Mouse (Mus musculus) layer of hippocampus, adult 9-11 months (tissue): ENCODE measurements around the gene Mvp.
A peak's percentile ranks its signal among the peaks of the same experiment; 100 is the strongest.

Experiments used
- DNase-seq: peaks from one replicate; pipeline ENCODE4 v3.0.0; 2022

Mvp gene

GRCm38 (mm10) chr7:126949403-126949792 lies 65.0 kb downstream of the Mvp start, which contains the start of gene Asphd1:
TSS of gene Asphd1 (minus strand) at chr7:126949582.
- DNase-seq = peak; percentile 72

DNA sequence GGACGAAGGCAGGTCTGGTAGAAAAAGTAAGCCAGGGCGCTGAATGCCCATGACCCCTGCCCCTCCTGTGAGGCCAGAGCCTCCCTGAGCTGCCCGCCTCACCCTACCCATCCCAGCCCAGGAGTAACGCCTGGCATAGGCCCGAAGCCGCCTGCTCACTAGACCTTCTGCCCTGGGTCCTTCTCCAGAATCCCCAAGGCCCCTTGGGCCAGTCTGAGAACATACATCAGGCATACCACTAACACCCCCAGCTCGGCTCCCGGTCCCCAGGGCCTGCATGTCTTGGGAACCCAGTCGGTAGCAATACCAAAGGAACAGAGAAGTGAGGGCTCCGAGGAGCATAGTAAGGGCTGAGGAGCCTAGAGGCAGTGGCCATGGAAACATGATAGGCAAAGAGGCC lies 65.8 kb downstream of the Mvp start:
- DNase-seq = no peak

DNA sequence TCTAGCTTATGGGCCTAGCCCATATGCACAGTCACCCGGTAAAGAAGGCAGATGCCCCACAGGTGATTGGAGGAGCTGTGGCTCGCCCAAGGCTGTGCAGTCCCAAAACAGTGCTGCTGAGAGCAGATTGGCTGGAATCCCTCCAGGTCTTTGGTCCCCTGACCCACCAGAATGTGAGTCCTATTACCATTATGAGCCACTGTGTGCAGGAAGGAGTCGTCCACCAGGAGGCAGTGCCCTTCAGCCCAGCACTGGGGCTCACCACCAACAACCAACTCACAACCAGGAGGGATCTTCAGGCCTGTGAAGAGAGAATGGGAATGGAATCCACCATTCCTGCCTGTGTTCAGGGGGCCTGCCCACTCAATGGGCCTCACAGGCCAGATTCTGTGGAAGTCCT lies 67.9 kb downstream of the Mvp start:
- peak; percentile 34 for DNase-seq

DNA sequence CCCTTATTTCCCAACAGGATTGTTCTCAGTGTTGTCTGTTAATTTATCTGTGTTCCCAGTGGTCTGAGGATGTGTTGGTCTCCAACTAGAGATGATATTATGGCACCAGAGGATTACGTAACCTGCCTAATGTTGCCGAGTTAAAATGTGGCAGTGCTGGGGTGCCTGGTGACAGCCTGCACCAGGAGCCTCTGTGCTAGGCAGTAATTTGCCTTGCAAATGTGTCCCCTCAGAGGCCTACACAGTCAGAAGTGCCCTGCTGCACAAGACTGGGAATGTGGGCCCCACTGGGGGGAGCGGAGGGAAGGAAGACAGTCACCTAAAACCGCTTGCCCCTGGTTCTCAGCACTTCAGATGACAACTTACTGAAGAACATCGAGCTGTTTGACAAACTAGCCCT lies 72.6 kb downstream of the Mvp start:
- DNase-seq = peak; percentile 82

DNA sequence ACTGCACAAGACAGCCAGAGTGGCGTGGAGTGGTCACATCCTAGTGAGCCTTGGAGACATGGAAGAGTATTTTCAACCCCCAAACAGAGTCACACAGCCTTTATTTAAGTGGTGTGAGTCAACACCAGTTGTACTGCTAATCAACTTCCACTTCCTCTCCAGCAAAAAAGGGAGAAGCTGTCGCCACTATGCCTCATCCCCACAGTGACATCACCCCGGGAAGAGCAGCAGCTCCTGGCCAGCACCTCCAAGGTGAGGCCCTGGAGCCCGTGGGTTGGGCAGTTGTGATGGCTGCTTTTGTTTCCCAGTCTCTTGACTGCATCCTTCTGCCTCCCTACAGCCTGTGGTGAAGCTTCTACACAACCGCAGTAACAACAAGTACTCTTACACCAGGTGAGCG lies 73.2 kb downstream of the Mvp start:
- DNase-seq = peak; percentile 45
